Mouse (Mus musculus) left cerebral cortex, adult 11 months (tissue): Measurements from ENCODE around the gene Nudt3.
"Not testable (repeated sequence)": the region's sequence is repeated elsewhere in the genome, so short reads cannot be mapped to it uniquely, and the experiment has no call there.

Source experiments
- DNase-seq: peaks from one replicate; pipeline ENCODE4 v3.0.0; 2022; ENCODE audit warnings: low spot score

Gene Nudt3

GRCm38 (mm10) chr17:27623360-27624326 is at the start of gene Nudt3:
Gene Nudt3, minus strand, starts transcription at chr17:27623495.
- DNase-seq, result peak; percentile 75

GRCm38 (mm10) chr17:27671720-27672119 is 48.4 kb upstream of the Nudt3 start:
- no peak for DNase-seq

DNA sequence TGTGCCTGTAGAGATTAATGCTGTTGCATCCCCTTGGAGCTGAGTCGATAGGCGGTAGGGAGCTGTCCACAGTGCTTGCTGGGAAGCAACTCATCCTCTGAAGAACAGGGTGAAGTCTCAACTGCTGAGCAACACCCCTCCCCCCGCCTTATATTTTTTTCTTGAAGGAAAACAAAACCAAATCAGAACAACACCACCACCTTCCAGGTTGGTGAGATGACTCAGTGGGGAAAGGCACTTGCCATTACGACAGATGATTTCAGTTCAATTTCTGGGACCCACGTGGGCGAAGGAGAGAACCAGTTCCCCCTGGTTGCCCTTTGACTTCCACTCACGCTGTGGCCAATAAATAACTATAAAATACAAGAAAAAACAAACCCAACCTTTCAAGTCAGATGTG is 35.5 kb upstream of the Nudt3 start:
- DNase-seq, result no peak

GRCm38 (mm10) chr17:27657123-27657522 is 33.8 kb upstream of the Nudt3 start:
- DNase-seq, result no peak

DNA sequence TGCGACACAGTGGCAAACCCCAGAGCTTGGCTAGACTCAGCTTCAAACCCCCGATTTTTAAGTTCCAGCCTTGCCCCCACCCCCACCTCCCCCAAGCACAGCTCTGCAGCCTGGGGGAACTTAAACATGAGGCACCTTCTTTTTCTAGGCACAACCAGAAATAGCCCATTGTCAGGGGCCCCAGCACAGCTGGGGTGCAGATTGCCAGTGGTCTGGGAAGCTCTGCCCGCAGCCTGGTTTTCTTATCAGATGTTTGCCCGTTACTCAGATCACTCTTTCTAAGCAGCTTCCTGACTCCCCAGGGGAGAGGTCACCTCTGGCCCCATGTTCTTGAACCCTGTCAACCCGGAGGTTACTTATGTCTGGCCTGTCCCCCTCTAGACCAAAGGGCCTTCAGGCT is 33.1 kb upstream of the Nudt3 start:
- no peak for DNase-seq

DNA sequence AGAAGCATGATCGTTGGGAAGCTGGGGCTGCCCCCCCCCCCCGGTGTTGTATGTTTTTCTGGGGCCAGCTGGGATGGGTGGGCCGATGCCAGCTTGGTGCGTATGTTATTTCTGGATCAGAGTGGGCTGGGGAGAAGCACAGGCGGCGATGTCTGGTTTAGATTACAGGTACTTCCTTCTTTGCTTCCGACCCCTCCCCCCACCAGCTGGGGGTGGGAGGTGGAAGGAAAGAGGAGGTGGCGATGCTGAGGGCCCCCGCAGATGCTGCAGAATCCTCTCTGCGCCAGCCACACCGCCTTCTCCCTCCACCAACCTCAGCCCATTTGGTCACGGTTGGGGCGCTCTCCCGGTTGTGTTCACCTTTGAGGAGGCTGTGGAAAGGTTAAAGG is 32.7 kb upstream of the Nudt3 start:
- peak; percentile 61 for DNase-seq

DNA sequence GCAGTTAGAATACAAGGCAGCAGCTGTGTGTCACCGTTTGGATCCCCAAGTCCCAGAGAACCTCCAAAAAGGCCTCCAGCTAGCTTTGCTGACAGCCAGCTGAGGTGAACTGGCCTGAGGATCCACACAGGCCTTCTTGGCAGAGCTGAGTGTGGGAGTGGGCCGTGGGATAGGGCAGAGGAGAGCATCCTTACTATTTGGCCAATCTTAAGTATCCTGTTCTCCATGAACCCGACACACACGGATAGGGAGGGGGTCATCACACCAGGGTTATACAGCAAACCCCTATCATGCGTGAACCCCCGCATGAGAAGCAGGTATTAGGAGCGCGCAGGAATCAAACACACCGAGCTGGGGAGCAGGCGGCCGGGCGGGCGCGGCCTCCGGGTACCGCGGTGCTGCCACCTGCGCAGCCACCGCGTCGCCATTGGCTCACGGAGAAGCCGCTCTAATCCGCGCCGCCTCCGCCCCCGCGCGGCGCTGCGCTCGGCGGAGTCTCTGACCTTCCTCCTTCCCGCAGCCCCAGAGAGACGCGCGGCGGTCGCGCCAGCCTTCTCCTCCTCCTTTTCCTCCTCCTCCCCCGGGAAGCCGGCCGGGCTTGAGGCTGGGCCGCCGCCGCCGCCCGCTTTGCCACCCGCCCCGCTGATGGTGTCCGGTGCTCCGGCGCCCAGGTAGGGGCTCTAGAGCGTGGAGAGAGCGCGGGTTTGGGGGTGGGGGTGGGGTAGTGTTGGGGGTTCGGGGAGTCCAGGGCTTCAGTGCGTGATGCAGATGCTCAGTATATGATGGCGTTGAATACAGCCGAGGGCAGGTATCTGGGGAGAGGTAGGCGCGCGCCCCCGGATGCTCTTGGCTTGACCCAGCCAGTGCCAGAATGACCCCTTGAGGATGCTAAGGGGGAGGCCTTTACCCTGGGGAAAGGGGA is 32.1 kb upstream of the Nudt3 start, which contains the start of gene Pacsin1:
Gene Pacsin1, plus strand, starts transcription at position 421 of the 922 bp plus-strand sequence.
- peak; percentile 68 for DNase-seq

DNA sequence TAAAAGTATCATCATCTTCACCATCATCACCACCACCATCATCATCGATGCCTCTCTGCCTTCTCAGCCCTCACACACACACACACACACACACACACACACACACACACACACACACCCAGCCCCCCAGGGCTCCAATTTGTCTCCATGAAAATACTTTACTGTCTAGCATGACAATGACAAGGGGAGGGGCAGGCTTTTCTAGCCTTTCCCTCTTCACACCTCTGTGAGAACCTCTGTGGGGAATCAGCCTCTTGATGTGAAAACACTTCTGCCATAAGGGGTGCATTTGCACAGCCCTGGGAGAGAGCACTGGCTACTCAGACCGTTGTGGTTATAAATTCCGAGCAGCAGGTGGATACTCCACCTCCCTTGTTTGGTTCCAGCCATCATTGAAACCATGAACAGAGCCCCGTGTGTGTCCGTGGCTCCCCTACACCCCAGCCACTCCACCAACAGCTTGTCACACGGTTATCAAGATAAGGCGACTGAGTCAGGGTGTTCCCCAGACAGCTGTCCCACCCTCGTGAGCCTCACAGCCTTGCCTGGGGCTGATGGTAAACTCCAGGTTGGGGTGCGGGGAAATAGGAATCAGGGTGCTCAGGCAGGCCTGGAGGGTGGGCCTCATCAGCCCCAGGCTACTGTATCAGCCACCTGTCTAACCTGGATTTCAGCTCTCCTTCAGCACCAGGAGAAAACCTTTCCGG is 30.1 kb upstream of the Nudt3 start:
- no peak for DNase-seq

DNA sequence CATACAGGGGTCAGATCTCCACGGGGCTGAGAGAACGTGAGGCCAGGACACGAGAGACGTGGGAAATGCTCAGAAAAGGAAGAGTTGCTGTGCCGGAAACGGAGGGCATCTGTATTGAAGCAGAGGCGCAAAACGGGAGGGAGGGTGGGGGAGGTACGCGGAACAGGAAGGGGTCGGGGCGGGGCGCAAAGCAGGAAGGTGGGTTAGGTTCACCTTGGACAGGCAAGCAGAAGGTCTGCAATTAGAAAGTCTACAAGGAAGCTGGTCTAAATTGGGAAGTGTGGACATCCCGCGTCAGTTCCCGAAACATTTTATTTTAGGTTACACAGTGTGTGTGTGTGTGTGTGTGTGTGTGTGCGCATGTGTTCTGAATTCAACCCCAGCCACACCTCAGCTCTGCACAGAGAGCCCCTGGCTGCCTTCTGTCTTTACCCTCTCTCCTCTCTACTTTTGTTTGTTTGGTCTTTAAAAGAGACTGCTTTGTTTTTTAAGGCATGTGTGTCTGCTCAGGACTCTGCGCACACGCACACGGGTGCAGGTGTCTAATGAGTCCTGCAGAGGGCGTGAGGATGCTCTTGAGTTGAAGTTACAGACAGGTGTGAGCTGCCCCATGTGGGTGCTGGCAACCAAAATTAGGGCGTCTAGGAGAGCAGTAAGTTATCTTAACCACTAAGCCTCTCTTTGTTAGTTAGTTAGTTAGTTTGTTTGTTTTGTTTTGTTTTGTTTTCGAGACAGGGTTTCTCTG is 28.9 kb upstream of the Nudt3 start:
- no peak for DNase-seq

DNA sequence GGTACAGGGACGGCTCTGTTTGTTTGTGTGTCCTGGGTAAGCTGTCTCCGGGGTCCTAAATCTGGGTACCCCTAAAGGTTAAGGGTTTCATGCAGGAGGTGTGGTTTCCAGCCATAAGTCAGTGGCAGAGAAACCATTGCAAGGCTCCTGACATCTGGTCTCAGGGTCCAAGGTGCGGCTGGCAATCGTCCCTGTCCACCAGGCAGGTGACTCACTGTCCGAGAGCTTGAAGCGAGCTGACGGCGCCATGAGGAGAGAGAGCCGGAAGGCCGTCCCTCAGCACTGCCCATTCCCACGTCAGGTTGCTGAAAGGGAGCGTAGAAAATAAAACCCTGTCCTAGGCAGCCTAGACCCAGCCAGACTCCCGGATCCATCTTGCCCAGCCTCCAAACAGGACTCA is 27.3 kb upstream of the Nudt3 start:
- no peak for DNase-seq

DNA sequence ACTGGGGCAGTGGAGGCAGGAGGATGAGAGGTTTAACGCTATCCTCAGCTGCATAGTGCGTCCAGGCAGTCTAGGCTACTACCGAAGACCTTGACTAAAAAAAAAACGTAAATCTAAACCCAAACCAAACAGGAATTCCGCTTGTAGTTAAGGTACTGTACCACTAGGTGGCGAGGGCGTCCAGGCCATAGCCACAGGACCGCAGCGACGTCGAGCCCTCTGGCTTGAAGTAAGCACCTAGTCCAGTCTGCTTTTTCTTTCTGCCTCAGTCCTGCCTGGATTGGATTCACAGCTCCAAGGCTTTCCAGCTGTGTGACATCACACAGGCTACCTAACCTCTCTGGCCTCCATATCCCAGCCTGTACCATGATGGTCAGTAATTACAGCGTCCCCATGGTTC is 26.9 kb upstream of the Nudt3 start:
- DNase-seq, result no peak

- no peak for DNase-seq
Observed at GRCm38 (mm10) chr17:27645807-27646206, 22.5 kb upstream of the Nudt3 start.

GRCm38 (mm10) chr17:27644572-27644971 is 21.3 kb upstream of the Nudt3 start:
- no peak for DNase-seq

DNA sequence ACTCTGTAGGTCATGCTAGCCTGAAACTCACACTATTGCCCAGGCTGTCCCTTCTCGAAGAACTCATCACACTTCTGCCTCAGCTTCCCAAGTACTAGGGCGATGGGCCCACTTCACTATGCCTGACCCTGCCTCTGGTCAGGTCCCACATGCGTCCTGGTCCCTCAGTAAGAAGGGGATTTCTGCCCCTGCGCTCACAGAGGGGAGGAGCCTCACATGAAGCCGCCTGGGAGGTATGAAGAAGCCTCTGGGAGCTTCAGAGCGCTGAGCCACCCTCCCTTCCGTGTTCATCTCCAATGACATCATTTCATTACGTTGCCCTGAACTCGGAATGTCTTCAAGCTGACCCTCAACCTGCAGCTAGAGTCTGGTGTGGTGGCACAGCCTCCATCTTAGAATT is 20.5 kb upstream of the Nudt3 start:
- no peak for DNase-seq

DNA sequence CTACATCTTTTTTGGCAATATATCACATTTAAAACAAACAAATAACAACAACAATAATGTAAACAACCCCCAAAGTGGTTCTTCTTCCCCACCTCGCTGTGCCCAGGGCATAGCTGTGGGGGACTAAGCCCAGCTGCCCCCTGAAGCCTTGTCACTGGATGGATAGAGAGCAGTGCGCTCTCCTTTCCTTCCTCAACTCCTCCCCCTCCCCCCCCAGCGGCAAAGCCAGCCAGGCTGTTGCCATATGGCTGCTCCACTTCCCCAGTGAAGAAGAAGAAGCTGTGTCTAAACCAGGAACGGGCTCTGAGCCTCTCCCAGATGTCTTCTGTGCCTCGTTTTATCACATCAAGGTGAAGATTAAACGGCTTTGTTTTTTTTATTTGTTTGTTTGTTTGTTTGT is 19.8 kb upstream of the Nudt3 start:
- no peak for DNase-seq

GRCm38 (mm10) chr17:27642491-27643062 is 19.3 kb upstream of the Nudt3 start:
- peak; percentile 81 for DNase-seq

- DNase-seq, result not testable (repeated sequence)
Observed at GRCm38 (mm10) chr17:27639851-27640250, 16.6 kb upstream of the Nudt3 start.

DNA sequence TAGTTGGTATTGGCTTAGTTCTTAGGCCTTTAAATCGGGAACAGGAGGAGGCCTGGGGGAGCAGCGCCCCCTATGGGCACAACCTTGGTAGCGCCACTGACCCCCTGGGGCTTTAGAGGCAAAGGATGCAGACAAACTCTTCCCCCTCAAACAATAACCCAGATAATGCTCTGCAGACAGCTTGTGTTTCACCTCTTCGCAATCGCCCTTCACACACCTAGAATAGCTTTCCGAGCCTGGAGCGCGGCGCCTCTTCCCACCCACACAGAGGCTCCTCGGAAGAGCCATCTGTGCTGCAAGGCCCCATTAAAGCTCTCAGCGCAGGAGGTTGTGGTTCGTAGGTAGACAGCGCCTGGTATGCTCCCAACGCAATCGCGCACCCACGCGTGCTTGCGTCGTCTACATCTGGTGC is 15.6 kb upstream of the Nudt3 start:
- DNase-seq, result peak; percentile 78

DNA sequence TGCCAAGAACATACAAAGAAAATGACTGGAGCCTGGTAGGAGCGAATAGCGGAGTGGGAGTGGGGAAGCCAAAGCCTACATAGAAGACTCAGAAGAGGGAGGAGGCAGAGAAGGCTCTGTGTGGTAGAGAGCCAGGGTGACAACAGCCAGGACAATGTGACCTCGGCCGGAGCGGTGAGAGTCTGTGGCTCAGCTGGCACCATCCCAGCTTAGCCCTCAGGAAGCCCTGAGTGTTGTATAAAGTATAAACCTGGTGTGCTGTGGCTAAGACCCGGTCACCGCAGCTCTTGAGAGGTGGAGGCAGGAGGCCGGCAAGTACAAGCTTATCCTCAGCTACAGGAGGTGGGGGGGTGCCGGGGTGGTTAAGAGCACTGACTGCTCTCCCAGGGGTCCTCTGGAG is 14.0 kb upstream of the Nudt3 start:
- no peak for DNase-seq

- DNase-seq, result no peak
Observed at GRCm38 (mm10) chr17:27636132-27637020, 13.1 kb upstream of the Nudt3 start, which contains the start of gene Rps10. Gene Rps10, minus strand, starts transcription at chr17:27636669.
